Mouse (Mus musculus): ENCODE results near the gene Matk. TPM values are rescaled to one million over a fixed set of nuclear protein-coding genes. Genes with fewer than 3 reads are reported as not detected.

Gene Matk
- polyA plus RNA-seq, 1 experiment from 2014 or later, result 3.7 TPM

DNA sequence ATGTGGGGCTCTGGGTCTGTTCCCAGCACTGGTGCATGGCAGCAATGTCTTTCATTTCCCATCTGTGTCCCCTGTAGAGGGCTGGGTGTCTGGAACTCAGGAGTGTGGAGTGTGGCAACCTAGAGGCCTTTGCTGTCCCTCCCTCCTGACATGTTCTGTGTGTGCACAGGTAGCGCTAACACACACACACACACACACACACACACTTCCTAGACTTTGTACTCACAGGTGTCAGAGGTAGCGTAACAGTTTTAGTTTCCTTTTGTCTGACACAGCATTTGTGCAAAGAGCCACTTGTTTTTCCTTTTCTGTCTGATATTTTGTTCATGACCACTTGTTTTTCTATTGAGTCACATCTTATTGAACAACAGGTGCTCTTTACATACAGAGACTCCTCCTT is 4.9 kb upstream of the Matk start:
- Histone ChIP-seq H3K4me1 (peaks cover 39% of the 10 kb centered on the region), H3K27ac (replicated peaks) (no peak overlapping the region), H3K9me3 (replicated peaks) (no peaks in the 10 kb centered on the region), H3K4me3 (no peak overlapping the region), H3K27me3 (ENCODE audit: low read depth, poor library complexity, severe bottlenecking) (peaks cover 93% of the 10 kb centered on the region), H3K36me3 (no peaks in the 10 kb centered on the region; the same call in 1 of the 2 replicates)
- 98% methylated on average over 2 of the region's 2 CpGs for WGBS
- no peak for DNase-seq (ENCODE audit: low spot score)

DNA sequence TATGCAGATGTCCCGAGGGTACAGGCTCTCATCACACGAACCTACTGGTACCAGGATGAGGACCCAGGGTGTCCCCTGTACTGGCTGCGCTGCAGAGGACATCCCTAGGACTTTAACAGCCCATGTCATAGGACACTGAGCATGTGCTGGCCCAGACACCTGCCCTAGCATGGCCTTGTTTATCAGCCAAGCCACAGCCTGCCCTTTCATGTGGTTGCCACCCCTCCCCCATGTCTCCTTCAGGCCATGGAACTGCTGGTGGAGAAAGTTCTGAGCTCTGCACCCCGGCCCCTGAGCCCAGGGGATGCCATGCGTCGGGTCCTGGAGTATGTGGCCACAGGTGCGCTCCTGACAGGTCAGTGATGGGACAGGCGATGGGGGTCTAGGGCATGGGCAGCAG is 3.3 kb upstream of the Matk start:
- 87% methylated on average over 8 of the region's 8 CpGs for WGBS
- Histone ChIP-seq H3K27me3 (ENCODE audit: low read depth, poor library complexity, severe bottlenecking) (peaks cover 96% of the 10 kb centered on the region), H3K4me1 (peaks cover 44% of the 10 kb centered on the region), H3K9me3 (replicated peaks) (no peaks in the 10 kb centered on the region), H3K4me3 (no peak overlapping the region), H3K36me3 (no peaks in the 10 kb centered on the region; the same call in 1 of the 2 replicates), H3K27ac (replicated peaks) (no peak overlapping the region)
- no peak for DNase-seq (ENCODE audit: low spot score)

DNA sequence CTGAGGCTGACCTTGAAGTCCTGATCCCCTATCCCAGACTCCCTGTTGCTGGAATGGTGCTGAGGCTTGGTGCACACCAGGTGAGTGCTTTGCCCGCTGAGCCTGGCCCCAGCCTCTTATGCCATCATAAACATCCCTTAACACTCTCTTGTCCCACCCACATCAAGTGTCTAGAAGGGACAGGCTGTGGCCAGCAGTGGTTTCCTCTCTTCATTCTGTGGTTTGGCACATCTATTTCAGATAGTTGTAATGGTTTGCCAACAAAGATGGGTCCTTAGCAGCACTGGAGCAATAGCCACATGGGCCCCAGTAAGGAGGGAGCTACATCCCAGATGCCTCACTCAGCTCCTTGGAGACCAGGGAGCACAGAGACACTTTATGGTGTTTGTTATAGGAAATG is 2.2 kb downstream of the Matk start:
- WGBS, result 70% methylated on average over 1 of the region's 1 CpGs
- Histone ChIP-seq H3K27ac (replicated peaks) (no peak overlapping the region), H3K27me3 (ENCODE audit: low read depth, poor library complexity, severe bottlenecking) (peaks cover 99% of the 10 kb centered on the region), H3K4me1 (peaks cover 49% of the 10 kb centered on the region), H3K4me3 (no peak overlapping the region), H3K36me3 (no peaks in the 10 kb centered on the region; the same call in 1 of the 2 replicates), H3K9me3 (replicated peaks) (no peaks in the 10 kb centered on the region)
- no peak for DNase-seq (ENCODE audit: low spot score)

DNA sequence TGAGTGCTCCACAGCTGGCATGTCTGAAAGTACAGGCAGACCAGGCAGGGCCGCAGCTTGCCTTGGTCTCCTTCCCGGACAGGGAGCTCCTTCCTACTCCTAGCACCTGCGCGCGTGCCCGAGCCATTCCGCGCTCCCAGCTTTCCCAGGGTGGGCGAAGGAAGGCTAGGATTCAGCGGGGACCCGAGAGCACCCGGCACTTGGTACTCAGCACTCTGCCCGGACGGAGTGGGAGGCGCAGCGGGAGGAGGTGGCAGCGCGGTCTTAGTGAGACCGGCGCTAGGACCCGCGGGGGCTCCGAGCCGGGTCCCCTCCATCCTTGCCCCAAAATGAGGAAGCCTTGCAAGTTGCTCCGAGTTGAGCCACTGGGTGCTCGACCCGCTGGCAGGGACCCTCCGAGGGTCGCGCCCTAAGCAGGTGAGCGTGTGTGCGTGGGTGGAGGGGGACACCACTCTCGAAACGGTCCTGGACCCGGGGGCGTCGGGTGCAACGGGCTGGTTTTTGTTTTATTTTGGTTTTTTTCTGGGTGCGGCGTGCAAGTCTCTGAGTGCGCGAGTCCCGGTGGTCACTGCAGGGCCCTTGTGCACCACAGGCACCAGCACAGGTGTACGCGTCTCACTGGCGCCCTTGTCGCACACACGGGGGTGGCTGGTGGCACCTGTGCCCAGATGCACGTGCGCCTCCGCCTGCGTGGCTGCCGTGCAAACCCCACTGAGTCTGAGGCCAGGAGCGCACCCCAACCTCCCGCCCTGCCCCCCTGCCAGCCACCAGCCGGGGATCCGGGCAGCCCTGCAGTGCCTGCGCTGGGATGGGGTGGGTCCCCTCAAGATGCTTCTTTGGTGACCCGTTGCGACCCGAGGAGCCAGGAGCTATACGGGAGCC is 4.7 kb downstream of the Matk start:
- Histone ChIP-seq H3K4me1 (peaks cover 43% of the 10 kb centered on the region), H3K27me3 (ENCODE audit: low read depth, poor library complexity, severe bottlenecking) (peaks cover 88% of the 10 kb centered on the region), H3K36me3 (peaks cover 21% of the 10 kb centered on the region), H3K27ac (replicated peaks) (peak overlapping the region; percentile 61), H3K4me3 (peak overlapping the region; percentile 61), H3K9me3 (replicated peaks) (peaks cover 7% of the 10 kb centered on the region; the same call in 1 of the 2 replicates)
- 2% methylated on average over 62 of the region's 62 CpGs for WGBS
- peak; percentile 55 for DNase-seq (ENCODE audit: low spot score)

DNA sequence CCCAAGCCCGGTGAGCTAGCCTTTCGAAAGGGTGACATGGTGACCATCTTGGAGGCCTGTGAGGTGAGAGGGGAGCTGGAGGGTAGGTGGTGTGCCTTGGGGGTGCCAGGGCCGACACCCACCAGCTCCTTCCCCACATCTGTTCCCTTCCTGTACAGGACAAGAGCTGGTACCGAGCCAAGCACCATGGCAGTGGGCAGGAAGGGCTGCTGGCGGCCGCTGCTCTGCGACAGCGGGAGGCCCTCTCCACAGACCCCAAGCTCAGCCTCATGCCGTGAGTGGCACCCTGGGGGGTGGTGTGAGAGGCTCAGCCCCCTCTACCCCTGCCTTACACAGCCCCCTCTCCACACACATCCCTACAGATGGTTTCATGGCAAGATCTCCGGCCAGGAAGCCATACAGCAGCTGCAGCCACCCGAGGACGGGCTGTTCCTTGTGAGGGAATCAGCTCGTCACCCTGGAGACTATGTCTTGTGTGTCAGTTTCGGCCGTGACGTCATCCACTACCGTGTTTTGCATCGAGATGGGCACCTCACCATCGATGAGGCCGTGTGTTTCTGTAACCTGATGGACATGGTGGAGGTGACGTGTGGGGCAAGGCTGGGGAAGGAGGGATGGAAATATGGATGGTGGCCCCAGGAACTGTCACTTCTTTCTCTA is 6.6 kb downstream of the Matk start:
- 48% methylated on average over 21 of the region's 21 CpGs for WGBS
- Histone ChIP-seq H3K27me3 (ENCODE audit: low read depth, poor library complexity, severe bottlenecking) (peaks cover 69% of the 10 kb centered on the region), H3K27ac (replicated peaks) (0 out of 2 replicates have a peak overlapping the region, but pooled peaks have one; percentile 10)

DNA sequence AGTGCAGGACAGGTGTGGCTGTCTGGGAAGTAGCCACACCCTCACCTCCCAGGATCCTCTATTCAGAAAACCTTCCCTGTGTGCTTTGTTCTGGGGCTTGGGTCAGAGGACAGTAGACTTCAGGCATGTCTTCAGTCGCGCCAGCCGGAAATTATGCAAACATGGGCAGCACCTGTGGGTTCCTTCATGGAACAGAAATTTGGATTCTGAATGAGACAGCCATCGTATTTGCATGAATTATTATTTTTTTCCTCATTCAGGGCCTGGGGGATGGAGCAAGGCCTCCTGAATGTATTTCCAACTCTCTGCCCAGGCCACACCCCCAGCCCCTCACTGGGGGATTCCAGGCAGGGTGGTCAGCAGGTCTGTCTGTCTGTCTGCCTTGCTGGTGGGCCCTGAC is 8.3 kb downstream of the Matk start:
- Histone ChIP-seq H3K27me3 (ENCODE audit: low read depth, poor library complexity, severe bottlenecking) (peaks cover 53% of the 10 kb centered on the region), H3K4me1 (peaks cover 43% of the 10 kb centered on the region), H3K27ac (replicated peaks) (no peak overlapping the region), H3K9me3 (replicated peaks) (peaks cover 7% of the 10 kb centered on the region; the same call in 1 of the 2 replicates), H3K4me3 (0 out of 2 replicates have a peak overlapping the region, but pooled peaks have one; percentile 20), H3K36me3 (peaks cover 56% of the 10 kb centered on the region)
- WGBS, result 91% methylated on average over 4 of the region's 4 CpGs
- no peak for DNase-seq (ENCODE audit: low spot score)

More for the DNA sequence above, 6.6 kb downstream of the Matk start:
- Histone ChIP-seq H3K4me1 (peaks cover 33% of the 10 kb centered on the region), H3K36me3 (peaks cover 41% of the 10 kb centered on the region), H3K9me3 (replicated peaks) (peaks cover 7% of the 10 kb centered on the region; the same call in 1 of the 2 replicates), H3K4me3 (peak overlapping the region; percentile 16; the same call in 1 of the 2 replicates)
- no peak for DNase-seq (ENCODE audit: low spot score)

DNA sequence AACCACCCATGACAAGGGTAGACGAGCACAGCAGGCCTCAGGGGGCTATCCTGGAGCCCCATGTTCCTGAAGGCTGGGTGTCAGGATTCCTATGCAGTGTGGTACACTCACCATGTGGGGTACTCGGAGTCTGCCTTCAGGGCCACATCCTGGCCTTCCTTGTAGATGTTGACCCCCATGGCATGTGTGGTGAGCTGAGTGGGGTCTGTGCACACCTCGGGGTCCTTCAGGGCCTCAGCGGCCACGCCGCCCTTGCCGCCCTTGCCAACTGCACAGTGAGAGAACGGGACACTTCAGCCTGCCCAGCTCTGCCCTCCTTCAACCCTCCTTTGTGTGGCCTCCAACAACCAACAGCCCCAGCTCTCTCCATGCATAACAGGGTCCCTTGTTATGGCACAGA is 12.8 kb downstream of the Matk start:
- H3K27ac ChIP-seq (replicated peaks), result no peak overlapping the region
- peak overlapping the region; percentile 64 for H3K4me3 ChIP-seq
- peaks cover 57% of the 10 kb centered on the region for H3K36me3 ChIP-seq
- peaks cover 26% of the 10 kb centered on the region for H3K4me1 ChIP-seq
- WGBS, result 97% methylated on average over 8 of the region's 8 CpGs
- DNase-seq (ENCODE audit: low spot score), result no peak
- peaks cover 4% of the 10 kb centered on the region; the same call in 1 of the 2 replicates for H3K9me3 ChIP-seq (replicated peaks)
- H3K27me3 ChIP-seq (ENCODE audit: low read depth, poor library complexity, severe bottlenecking), result peaks cover 8% of the 10 kb centered on the region

DNA sequence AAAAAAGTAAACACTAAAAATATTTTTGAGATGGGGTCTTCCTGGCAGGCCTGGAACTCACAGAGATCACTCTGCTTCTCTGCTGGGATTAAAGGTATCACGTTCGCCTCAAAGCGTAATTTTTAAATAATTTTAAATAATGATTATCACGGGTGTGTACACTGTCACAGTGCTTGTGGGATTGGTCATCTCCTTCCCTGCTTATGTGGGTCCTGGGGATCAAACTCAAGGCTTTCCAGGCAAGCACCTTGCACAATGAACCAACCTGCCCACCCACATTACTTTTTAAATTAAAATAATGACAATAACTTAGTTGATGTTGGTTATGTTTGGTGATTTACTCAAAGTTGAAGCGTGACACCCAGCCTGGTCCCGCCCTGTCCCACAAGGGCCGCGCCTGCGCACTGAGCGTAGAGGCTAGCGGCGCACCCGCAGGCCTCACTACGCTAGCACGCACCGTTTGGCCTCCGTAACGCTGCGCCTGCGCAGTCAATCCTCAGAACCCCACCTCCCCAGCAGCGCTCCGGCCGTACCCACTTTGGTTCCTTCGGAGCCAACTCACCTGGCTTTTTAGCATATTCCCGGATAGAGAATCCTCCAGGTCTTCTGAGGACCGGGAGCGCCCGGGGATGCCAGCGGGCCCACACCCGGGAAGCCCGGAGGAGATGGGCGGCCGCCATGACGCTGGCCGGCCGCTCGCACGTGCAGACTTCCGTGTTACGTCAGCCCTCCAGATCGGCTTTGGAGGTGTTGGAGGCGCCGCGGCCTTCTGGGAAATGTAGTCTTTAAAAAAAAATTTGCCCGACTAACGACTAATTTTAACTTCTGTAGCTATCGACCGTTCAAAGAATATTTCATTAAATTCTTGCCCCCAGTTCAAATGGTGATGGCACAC is 13.7 kb downstream of the Matk start, which contains the start of the genes Mrpl54 and Apba3:
Mrpl54 (minus strand) TSS at position 724 of the 895 bp plus-strand sequence.
Apba3 (plus strand) TSS at position 750 of the 895 bp plus-strand sequence.
- no peaks in the 10 kb centered on the region for H3K27me3 ChIP-seq (ENCODE audit: low read depth, poor library complexity, severe bottlenecking)
- under 1% methylated on average over 48 of the region's 48 CpGs for WGBS
- peak within 1 kb of the TSS; percentile 96 for H3K27ac ChIP-seq (replicated peaks)
- H3K9me3 ChIP-seq (replicated peaks), result no peaks in the 10 kb centered on the region
- peaks cover 23% of the 10 kb centered on the region for H3K4me1 ChIP-seq
- DNase-seq (ENCODE audit: low spot score), result peak; percentile 96
- peaks cover 57% of the 10 kb centered on the region for H3K36me3 ChIP-seq
- peak within 1 kb of the TSS; percentile 64 for H3K4me3 ChIP-seq

DNA sequence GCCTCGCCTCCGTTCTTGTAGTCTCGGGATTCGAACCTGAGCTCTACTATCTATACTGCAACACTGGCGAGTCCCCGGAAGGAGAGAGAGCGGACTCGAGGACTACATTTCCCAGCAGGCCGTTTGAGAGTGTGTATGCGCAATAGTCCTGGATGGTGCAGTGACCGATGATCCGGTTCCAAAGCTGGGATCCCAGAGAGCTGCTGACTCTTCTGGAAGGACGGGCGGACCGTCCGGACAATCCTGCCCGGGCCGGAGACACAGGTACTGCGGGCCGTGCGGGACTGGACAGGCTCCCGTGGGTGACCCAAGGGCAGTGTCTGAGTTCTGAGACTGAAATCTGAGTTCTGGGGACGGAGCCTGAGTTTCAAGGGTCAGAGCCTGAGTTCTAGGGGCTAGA is 15.3 kb downstream of the Matk start:
- peaks cover 57% of the 10 kb centered on the region for H3K36me3 ChIP-seq

DNA sequence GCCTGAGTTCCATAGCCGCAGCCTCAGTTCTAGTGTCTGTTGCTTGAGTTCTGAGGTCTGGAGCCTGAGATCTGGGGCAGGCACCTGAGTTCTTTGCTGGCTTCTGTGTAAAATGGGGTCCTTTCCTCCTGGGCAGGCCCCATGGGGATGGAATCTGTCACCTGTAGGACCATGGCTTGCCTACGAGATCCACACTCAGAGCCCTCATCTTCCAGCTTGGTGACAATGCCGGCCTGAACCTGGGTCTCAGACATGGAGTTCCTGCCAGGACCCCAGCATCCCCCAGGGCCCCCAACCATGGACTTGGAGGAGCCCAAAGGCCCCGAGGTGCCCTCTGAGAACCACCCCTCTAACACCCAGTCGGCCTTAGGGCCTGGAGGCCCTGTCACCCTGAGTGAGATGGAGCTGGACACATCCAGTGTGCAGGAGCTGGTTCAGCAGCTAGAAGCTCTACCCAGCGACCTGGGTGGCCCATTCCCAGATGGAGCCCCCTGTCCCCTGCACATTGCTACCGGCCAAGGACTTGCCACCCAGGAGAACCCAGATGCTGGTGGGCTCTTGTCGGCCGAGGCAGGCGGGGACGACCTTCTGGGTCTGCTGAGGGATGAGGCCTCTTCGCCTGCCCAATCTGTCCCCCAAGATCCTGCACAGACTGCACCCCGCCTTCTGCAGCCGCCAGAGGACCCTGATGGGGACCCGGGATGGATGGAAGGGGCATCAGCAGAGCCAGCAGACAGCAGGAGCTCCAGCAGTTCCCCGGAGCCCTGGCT is 16.1 kb downstream of the Matk start:
- H3K9me3 ChIP-seq (replicated peaks), result no peaks in the 10 kb centered on the region
- peak overlapping the region; percentile 60 for H3K4me3 ChIP-seq
- H3K36me3 ChIP-seq, result peaks cover 57% of the 10 kb centered on the region
- H3K27ac ChIP-seq (replicated peaks), result peak overlapping the region; percentile 74
- no peak for DNase-seq (ENCODE audit: low spot score)
- 87% methylated on average over 16 of the region's 16 CpGs for WGBS
- H3K27me3 ChIP-seq (ENCODE audit: low read depth, poor library complexity, severe bottlenecking), result no peaks in the 10 kb centered on the region
- H3K4me1 ChIP-seq, result peaks cover 23% of the 10 kb centered on the region

More for the DNA sequence above, 15.3 kb downstream of the Matk start:
- H3K9me3 ChIP-seq (replicated peaks), result no peaks in the 10 kb centered on the region
- H3K27ac ChIP-seq (replicated peaks), result peak overlapping the region; percentile 74
- peak overlapping the region; percentile 60 for H3K4me3 ChIP-seq
- peaks cover 23% of the 10 kb centered on the region for H3K4me1 ChIP-seq
- 4% methylated on average over 23 of the region's 23 CpGs for WGBS
- no peaks in the 10 kb centered on the region for H3K27me3 ChIP-seq (ENCODE audit: low read depth, poor library complexity, severe bottlenecking)
- peak; percentile 77 for DNase-seq (ENCODE audit: low spot score)

DNA sequence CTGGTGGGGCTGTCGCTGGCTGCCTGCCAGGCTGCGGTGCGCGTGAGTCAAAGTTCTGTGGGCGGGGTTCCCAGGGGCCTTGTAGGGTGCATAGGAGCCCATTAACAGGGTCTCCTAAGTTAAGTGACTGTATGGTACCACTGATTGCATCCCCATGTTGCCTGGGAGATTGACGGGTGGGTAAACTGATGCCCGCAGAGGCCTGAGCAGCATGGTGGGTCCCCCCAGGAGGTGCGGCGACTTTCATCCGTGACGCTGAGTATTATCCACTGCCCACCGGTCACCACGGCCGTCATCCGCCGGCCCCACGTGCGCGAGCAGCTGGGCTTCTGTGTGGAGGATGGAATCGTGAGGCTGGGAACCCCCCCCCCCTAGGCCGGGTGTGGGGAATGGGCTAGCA is 19.6 kb downstream of the Matk start:
- 97% methylated on average over 21 of the region's 21 CpGs for WGBS
- DNase-seq (ENCODE audit: low spot score), result no peak
- Histone ChIP-seq H3K4me3 (no peak overlapping the region), H3K36me3 (peaks cover 49% of the 10 kb centered on the region), H3K9me3 (replicated peaks) (no peaks in the 10 kb centered on the region), H3K27me3 (ENCODE audit: low read depth, poor library complexity, severe bottlenecking) (peaks cover 4% of the 10 kb centered on the region; the same call in 1 of the 2 replicates), H3K27ac (replicated peaks) (no peak overlapping the region), H3K4me1 (peaks cover 12% of the 10 kb centered on the region)
